10 mouse cellular contexts compared by ENCODE assay signal in genomic region chr11:102428981-102429540, GRCm38 (mm10). TPM values are rescaled to one million over a fixed set of nuclear protein-coding genes. Genes with fewer than 3 reads are reported as not detected.
A peak's percentile ranks its signal among the peaks of the same experiment; 100 is the strongest.
DNase-seq lines count a peak whose midpoint lies in the region; ATAC-seq and TF ChIP-seq lines count a peak whose summit lies in the region.
"Had no signal": no experiment of that assay in that cellular context is flagged by ENCODE, and none has a peak within 500 bp of the region (broad histone marks: within the 10 kb centered on the region; RNA-seq: fewer than 3 reads in every experiment).

No protein-coding gene starts in this region.

- 57% methylated on average over 8 of the region's 8 CpGs for WGBS in heart, embryonic 12.5 days
- WGBS in liver, embryonic 14.5 days (ENCODE audit: insufficient replicate concordance): 29% methylated on average over 8 of the region's 8 CpGs

- no peak for TF ChIP-seq POLR2A in embryonic fibroblast, embryonic 13.5 days (IDR thresholded peaks at IDR 0.05; ENCODE audit: low read depth, low read length)

- peaks cover 26% of the 10 kb centered on the region for H3K4me1 ChIP-seq in heart, embryonic 12.5 days (replicated peaks)
- H3K4me1 ChIP-seq in E14TG2a.4 (replicated peaks; ENCODE audit: low read depth, low read length): peaks cover 60% of the 10 kb centered on the region
- peaks cover 7% of the 10 kb centered on the region; the same call in 1 of the 2 replicates for H3K4me1 ChIP-seq in embryonic fibroblast, embryonic 13.5 days (ENCODE audit: control insufficient read depth, insufficient read depth, low read length)
- H3K4me1 ChIP-seq in liver, embryonic 14.5 days (replicated peaks; ENCODE audit: control insufficient read depth in 2 of 2, insufficient read depth in 2 of 2, low read length in 1 of 2): peaks cover 5 to 14% of the 10 kb centered on the region in 2 experiments; a peak in 3 of 4 replicates

- H3K9ac ChIP-seq in heart, embryonic 12.5 days: peak overlapping the region; percentile 47; the same call in 1 of the 2 replicates
- no peak overlapping the region for H3K9ac ChIP-seq in liver, embryonic 14.5 days (replicated peaks)

- DNase-seq in heart, postnatal 4 days: no peak
- no peak for DNase-seq in liver, embryonic 14.5 days (ENCODE audit: low read depth in 3 of 3, low spot score in 3 of 3)
- no peak for DNase-seq in Muller cell, postnatal 12 days (ENCODE audit: inconsistent ontology term)
- no peak for DNase-seq in yolk sac, embryonic 10.5 days (ENCODE audit: low spot score)
- DNase-seq: gastrocnemius, postnatal 25 days; thymus, postnatal 14 days had no signal

- H3K9me3 ChIP-seq in heart, embryonic 12.5 days (replicated peaks): no peaks in the 10 kb centered on the region
- no peaks in the 10 kb centered on the region for H3K9me3 ChIP-seq in E14TG2a.4 (ENCODE audit: low read length)
- no peaks in the 10 kb centered on the region for H3K9me3 ChIP-seq in liver, embryonic 14.5 days (ENCODE audit: control insufficient read depth, low read length)

- TF ChIP-seq EP300 in liver, embryonic 14.5 days (IDR thresholded peaks at IDR 0.05; ENCODE audit: low read depth): no peak

- ATAC-seq in heart, embryonic 12.5 days (ENCODE audit: insufficient number of reproducible peaks, low FRiP score): no peak
- no peak for ATAC-seq in liver, embryonic 14.5 days (ENCODE audit: insufficient read depth)
- no peak for ATAC-seq in monocyte, adult 5-6 weeks (replicated peaks; ENCODE audit: insufficient number of reproducible peaks, low FRiP score, low TSS enrichment, poor library complexity, severe bottlenecking)

- H3K4me3 ChIP-seq in heart, embryonic 12.5 days: peak overlapping the region; percentile 72; the same call in 1 of the 2 replicates
- H3K4me3 ChIP-seq in E14TG2a.4 (replicated peaks; ENCODE audit: low read length): peak overlapping the region; percentile 89
- H3K4me3 ChIP-seq in embryonic fibroblast, embryonic 13.5 days (ENCODE audit: insufficient read depth, low read length): peak overlapping the region; percentile 78
- H3K4me3 ChIP-seq in liver, embryonic 14.5 days (ENCODE audit: insufficient read depth in 1 of 2, low read depth in 2 of 2, low read length in 2 of 2): 0 out of 4 replicates have a peak overlapping the region, but pooled peaks of 1 of the 2 experiments have one; percentile 9

- H3K36me3 ChIP-seq in heart, embryonic 12.5 days: 0 out of 2 replicates have a peak, but pooled peaks cover 10% of the 10 kb centered on the region
- H3K36me3 ChIP-seq in E14TG2a.4 (ENCODE audit: insufficient read depth, low read length): peaks cover 18% of the 10 kb centered on the region
- H3K36me3 ChIP-seq in liver, embryonic 14.5 days (replicated peaks; ENCODE audit: control insufficient read depth, insufficient read depth, low read depth): no peaks in the 10 kb centered on the region

- TF ChIP-seq CTCF in E14TG2a.4 (conservative IDR thresholded peaks at IDR 0.05; ENCODE audit: low read length): no peak
- no peak for TF ChIP-seq CTCF in embryonic fibroblast, embryonic 13.5 days (IDR thresholded peaks at IDR 0.05; ENCODE audit: borderline replicate concordance, insufficient read depth, low read length)
- no peak for TF ChIP-seq CTCF in liver, embryonic 14.5 days (IDR thresholded peaks at IDR 0.05; ENCODE audit: low read depth)

- peak overlapping the region; percentile 84 for H3K4me2 ChIP-seq in heart, embryonic 12.5 days
- H3K4me2 ChIP-seq in liver, embryonic 14.5 days (ENCODE audit: low read depth): peak overlapping the region; percentile 99

- no peak overlapping the region for H3K27ac ChIP-seq in heart, embryonic 12.5 days (ENCODE audit: poor library complexity, severe bottlenecking)
- H3K27ac ChIP-seq in embryonic fibroblast, embryonic 13.5 days (ENCODE audit: insufficient read depth, low read length): no peak overlapping the region
- no peak overlapping the region for H3K27ac ChIP-seq in liver, embryonic 14.5 days

- no peaks in the 10 kb centered on the region for H3K27me3 ChIP-seq in heart, embryonic 12.5 days (replicated peaks)
- no peaks in the 10 kb centered on the region for H3K27me3 ChIP-seq in E14TG2a.4 (ENCODE audit: insufficient read depth, low read length)
- no peaks in the 10 kb centered on the region; the same call in 1 of the 2 replicates for H3K27me3 ChIP-seq in liver, embryonic 14.5 days (ENCODE audit: control insufficient read depth, insufficient read depth, low read length)

RNA-seq across cellular contexts. Expression of gene Grn, which starts 1.1 kb away (rescaled TPM):
- 189 and 191 TPM in 2 replicates for polyA plus RNA-seq in heart, embryonic 12.5 days (2016; fragmentation: Nextera tagmentation; extraction: Ambion mirVana)
- total RNA-seq in heart, postnatal 4 days (2021): 100 to 1,000 TPM; 141 to 144 TPM
- 226 and 252 TPM in 2 replicates for polyA plus RNA-seq in embryonic fibroblast, embryonic 13.5 days (2011; ENCODE audit: insufficient read length, low read depth, missing spikeins)
- 25.4 and 28.9 TPM in 2 replicates for polyA plus RNA-seq in liver, embryonic 14.5 days (2012; rRNA removed)
- polyA plus RNA-seq in liver, embryonic 14.5 days (2014; fragmentation: Nextera tagmentation; extraction: Ambion mirVana): 34.1 and 41.4 TPM in 2 replicates
- 62.3 to 97.9 TPM (median 97.8 TPM) in 3 replicates for total RNA-seq in monocyte, adult 5-6 weeks (2017)

RNA-seq across cellular contexts. Expression of gene Fam171a2, which starts 18.4 kb away (rescaled TPM):
- polyA plus RNA-seq in heart, embryonic 12.5 days (2016; fragmentation: Nextera tagmentation; extraction: Ambion mirVana): 4.5 and 5.6 TPM in 2 replicates
- 10 to 100 TPM; 30.2 to 30.5 TPM for total RNA-seq in heart, postnatal 4 days (2021)
- polyA plus RNA-seq in embryonic fibroblast, embryonic 13.5 days (2011; ENCODE audit: insufficient read length, low read depth, missing spikeins): 14.0 and 17.9 TPM in 2 replicates
- 1.6 and 2.0 TPM in 2 replicates for polyA plus RNA-seq in liver, embryonic 14.5 days (2012; rRNA removed)
- 0.17 and 0.35 TPM in 2 replicates for polyA plus RNA-seq in liver, embryonic 14.5 days (2014; fragmentation: Nextera tagmentation; extraction: Ambion mirVana)
- not detected in 3 replicates for total RNA-seq in monocyte, adult 5-6 weeks (2017)

RNA-seq across cellular contexts. Expression of gene Slc25a39, which starts 21.3 kb away (rescaled TPM):
- polyA plus RNA-seq in heart, embryonic 12.5 days (2016; fragmentation: Nextera tagmentation; extraction: Ambion mirVana): 253 and 260 TPM in 2 replicates
- 100 to 1,000 TPM; 161 to 165 TPM for total RNA-seq in heart, postnatal 4 days (2021)
- polyA plus RNA-seq in embryonic fibroblast, embryonic 13.5 days (2011; ENCODE audit: insufficient read length, low read depth, missing spikeins): 164 and 174 TPM in 2 replicates
- 167 and 187 TPM in 2 replicates for polyA plus RNA-seq in liver, embryonic 14.5 days (2012; rRNA removed)
- 339 and 363 TPM in 2 replicates for polyA plus RNA-seq in liver, embryonic 14.5 days (2014; fragmentation: Nextera tagmentation; extraction: Ambion mirVana)
- 20.2 to 30.1 TPM (median 25.0 TPM) in 3 replicates for total RNA-seq in monocyte, adult 5-6 weeks (2017)

RNA-seq across cellular contexts. Expression of gene Rundc3a, which starts 35.9 kb away (rescaled TPM):
- polyA plus RNA-seq in heart, embryonic 12.5 days (2016; fragmentation: Nextera tagmentation; extraction: Ambion mirVana): 1.7 and 1.8 TPM in 2 replicates
- 1 to 10 TPM in 1 of 2 experiments, under 1 TPM in 1; 0.50 to 1.9 TPM for total RNA-seq in heart, postnatal 4 days (2021)
- 0.86 TPM in 1 of 2 replicates, not detected in the other for polyA plus RNA-seq in embryonic fibroblast, embryonic 13.5 days (2011; ENCODE audit: insufficient read length, low read depth, missing spikeins)
- 1.4 and 1.9 TPM in 2 replicates for polyA plus RNA-seq in liver, embryonic 14.5 days (2012; rRNA removed)
- polyA plus RNA-seq in liver, embryonic 14.5 days (2014; fragmentation: Nextera tagmentation; extraction: Ambion mirVana): 1.0 and 1.2 TPM in 2 replicates
- 4.8 TPM in 1 of 3 replicates, not detected in the others for total RNA-seq in monocyte, adult 5-6 weeks (2017)

RNA-seq across cellular contexts. Expression of gene Itga2b, which starts 40.9 kb away (rescaled TPM):
- polyA plus RNA-seq in heart, embryonic 12.5 days (2016; fragmentation: Nextera tagmentation; extraction: Ambion mirVana): 16.5 and 22.5 TPM in 2 replicates
- total RNA-seq in heart, postnatal 4 days (2021): 1 to 10 TPM; 4.2 to 5.4 TPM
- polyA plus RNA-seq in embryonic fibroblast, embryonic 13.5 days (2011; ENCODE audit: insufficient read length, low read depth, missing spikeins): 6.4 and 11.6 TPM in 2 replicates
- 28.4 and 35.4 TPM in 2 replicates for polyA plus RNA-seq in liver, embryonic 14.5 days (2012; rRNA removed)
- 20.0 and 27.3 TPM in 2 replicates for polyA plus RNA-seq in liver, embryonic 14.5 days (2014; fragmentation: Nextera tagmentation; extraction: Ambion mirVana)
- total RNA-seq in monocyte, adult 5-6 weeks (2017): 50.3 to 142 TPM (median 82.3 TPM) in 3 replicates
